Mouse (Mus musculus) erythroblast, embryonic 14.5 days (primary cell): ENCODE data around the gene Abca5.

Experiments
- GATA1 ChIP-seq: IDR thresholded peaks from 2 replicates; pipeline ENCODE4 v1.6.1; 2012; ENCODE audit warnings: low read length, inconsistent platforms, mixed read lengths
- TAL1 ChIP-seq: IDR thresholded peaks from 3 replicates; pipeline ENCODE4 v1.6.1; 2012; ENCODE audit warnings: low read length, inconsistent platforms, mixed read lengths

DNA sequence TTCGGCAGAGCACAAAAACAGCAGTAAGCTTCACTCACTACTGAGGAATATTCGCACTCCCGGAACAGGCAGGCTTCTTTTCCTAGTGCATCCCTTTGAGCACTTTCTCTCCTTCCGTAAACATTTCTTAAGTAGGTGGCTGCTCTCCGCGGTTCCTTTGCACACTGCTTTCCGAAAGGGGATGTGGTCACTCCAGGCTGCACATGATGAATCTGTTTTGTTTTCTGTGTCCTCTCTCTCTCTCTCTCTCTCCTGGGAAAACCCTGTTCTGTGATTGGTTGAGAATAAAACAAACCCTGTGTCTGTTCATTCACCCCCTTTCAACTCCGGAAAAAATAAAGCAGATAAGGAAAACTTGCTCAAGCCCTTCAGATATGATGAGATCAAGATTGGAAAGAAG is 86.0 kb downstream of the Abca5 start, which contains the start of gene Abca6:
- TF ChIP-seq TAL1 = no peak
- no peak for TF ChIP-seq GATA1
